Mouse (Mus musculus) embryo, embryonic 9.5 days (tissue): Measurements from ENCODE around the gene 1700056E22Rik.

Experiments used
- DNase-seq: peaks from one replicate; pipeline ENCODE4 v3.0.0-alpha.2; 2017; ENCODE audit errors: extremely low spot score

1700056E22Rik gene

DNA sequence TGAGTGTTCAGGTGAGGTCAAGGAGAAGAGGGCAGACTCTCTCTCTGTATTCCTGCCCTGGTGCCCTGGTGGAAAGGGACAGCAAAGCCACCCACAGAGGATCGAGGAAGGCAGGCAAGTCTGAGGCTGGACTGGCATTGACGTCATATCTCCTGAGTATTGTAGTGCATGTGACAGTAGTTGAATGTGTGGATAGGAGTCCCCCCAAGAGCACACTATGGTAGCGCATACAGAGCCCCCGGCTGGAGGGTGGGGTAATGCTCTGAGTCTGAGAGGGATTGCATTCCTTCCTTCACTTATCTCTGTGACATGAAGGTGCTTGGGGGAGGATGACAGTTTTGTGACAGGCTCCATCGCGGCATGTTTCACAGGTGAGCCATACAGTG is 14.4 kb downstream of the 1700056E22Rik start:
- DNase-seq = no peak

DNA sequence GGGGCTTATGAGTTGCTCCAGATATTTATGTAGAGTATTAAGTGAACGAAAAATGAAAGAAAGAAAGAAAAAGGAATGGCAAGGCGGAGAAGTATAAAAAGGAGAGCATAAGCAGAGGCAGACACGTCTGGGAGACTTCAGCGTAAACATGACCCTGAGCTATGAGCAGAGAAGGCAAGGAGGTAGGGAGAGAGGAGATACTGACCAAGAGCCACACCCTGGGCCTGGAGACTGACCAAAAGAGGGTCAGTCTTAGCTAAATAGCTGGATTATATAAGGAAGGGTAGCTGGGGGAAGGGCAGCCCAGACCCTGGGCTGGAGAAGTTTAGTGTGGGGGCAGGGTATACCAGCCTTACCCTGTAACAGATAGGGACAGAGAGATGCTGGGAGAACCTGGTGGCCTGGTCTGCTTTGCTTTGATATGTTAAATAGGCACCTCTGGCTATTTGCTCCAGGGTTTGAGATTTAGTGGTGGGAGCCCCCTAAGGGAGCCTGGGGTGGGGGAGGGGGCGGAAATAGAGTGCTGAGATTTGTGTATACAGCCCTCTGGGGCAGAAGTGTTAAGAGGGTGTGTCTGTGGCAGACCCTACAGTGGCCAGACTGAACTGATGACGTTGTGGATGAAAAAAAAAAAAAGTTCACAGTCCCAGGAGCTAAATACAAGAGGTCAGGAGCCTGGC is 14.9 kb downstream of the 1700056E22Rik start:
- no peak for DNase-seq

DNA sequence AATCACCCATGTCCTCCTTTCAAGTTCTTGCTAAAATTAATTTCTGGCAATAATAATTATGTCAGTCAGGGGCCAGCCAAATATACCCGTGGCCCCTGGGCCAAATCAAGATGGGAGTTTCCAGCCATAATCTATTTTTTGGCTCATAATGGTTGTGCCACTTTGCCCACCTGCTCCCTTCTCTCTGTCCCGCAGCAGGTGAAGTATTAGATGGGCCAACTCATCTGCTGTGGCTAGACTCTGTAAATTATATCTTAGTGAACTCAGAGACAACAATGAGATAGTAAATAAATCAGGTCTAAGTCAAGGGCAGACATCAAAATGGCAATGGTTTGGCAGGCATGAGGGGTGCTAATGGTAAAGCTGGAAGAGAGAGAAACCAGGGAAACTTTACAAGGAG is 16.5 kb downstream of the 1700056E22Rik start:
- no peak for DNase-seq

DNA sequence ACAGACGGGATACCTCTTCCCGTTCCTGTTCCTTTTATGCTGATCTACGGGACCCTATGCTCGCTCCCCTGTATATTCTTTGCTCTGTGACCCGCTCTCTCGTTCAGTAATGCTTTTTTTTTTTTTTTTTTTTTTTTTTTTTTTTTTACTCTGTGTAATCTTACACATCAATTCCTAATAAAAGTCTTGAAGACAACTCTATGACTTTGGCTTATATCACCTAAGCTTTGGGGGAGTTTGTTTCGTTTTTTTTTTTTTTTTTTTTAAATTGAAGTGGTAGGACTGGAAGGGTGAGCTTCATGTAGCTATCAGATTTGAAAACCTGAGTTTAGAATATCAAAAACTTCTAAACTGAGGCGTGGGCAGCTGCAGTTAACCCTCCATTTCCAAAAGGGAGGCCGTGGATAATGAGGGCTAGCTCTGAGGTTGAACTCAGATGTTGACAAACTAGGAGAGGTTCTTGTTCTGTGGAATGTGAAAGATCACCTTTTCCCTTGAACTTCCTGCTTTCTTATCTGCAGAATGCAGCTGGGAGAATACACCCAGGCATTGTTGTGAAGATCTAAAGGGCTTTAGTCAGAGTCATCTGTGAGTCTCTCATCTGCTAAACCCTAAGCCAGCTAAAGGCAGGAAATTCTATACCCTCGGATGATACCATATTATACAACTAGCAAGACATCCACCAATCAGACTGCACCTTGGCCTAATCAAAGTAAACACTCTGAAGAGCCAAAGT is 17.9 kb downstream of the 1700056E22Rik start:
- DNase-seq = no peak

DNA sequence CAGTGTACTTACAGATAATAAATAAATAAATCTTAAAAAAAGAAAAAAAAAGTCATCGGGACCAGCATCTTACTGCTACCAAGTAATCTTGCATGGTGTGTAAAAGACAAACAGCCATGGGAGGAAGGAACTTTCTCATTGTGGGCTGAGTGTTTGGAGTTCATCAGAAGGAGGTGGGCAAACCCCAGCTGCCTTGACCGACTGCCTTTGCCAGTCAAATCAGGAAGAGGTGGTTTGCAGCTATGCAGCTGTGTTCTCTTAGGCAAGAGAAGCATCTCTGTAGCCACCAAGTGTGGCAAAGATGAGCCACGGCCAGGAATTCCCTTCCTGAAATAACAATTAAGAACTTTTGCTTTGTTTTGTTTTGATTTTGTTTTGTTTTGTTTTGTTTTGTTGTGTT is 20.0 kb downstream of the 1700056E22Rik start:
- no peak for DNase-seq

DNA sequence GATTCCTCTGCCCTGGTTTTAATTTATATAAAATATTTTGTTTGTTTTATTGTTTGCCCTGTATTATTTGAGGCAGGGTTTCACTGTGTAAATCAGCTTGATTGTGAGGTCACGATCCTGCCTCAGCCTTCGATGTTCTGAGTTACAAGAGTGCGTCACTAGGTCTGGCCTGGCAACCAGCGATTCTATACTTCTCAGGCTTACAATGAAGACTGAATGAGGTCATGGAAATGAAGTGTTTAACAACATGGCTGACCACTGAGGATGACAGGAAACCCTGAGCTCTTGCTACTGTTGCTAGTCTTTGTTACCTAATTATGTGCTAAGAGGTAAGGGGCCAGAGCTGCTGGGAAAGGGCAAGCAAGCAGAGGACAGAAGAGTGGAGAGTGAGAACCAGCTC is 21.0 kb downstream of the 1700056E22Rik start, which contains the start of gene Dusp10:
Gene Dusp10, plus strand, starts transcription at position 197 of the 400 bp plus-strand sequence.
- no peak for DNase-seq

DNA sequence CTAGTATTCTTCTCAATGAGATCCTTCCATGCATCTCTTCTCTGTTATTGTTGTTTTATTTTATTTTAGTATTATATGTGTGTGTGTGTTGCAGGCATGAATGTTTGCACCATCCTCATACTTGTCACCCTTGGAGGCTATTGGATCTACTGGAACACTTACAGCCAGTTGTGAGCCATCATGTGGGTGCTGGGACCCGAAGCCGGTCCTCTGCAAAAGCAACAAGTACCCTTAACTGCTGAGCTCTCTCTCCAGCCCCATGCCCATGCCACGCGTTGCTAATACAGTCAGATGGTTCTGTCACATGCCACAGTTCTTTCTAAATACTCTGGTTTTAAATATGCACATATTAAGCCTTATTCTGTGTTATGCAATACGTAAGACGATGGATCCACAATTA is 22.8 kb downstream of the 1700056E22Rik start:
- no peak for DNase-seq

DNA sequence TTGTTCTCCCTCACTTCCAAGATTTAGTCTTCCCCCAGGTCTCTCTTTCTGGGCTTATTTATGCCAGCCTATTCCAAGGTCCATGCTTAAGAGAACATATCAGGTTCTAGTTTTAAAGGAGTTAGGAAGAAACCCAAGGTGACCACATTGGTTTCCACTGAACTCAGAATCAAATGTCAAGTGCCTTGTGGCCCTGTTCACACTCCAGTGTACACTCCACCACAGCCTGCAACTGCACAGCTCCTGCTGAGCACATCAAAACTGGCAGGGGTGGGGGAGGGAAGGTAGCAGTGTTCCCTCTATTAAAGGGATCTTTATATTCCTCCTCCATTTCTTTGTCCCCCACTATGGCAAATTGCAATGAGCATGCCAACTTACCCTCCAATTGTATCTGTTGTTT is 28.0 kb downstream of the 1700056E22Rik start:
- no peak for DNase-seq

DNA sequence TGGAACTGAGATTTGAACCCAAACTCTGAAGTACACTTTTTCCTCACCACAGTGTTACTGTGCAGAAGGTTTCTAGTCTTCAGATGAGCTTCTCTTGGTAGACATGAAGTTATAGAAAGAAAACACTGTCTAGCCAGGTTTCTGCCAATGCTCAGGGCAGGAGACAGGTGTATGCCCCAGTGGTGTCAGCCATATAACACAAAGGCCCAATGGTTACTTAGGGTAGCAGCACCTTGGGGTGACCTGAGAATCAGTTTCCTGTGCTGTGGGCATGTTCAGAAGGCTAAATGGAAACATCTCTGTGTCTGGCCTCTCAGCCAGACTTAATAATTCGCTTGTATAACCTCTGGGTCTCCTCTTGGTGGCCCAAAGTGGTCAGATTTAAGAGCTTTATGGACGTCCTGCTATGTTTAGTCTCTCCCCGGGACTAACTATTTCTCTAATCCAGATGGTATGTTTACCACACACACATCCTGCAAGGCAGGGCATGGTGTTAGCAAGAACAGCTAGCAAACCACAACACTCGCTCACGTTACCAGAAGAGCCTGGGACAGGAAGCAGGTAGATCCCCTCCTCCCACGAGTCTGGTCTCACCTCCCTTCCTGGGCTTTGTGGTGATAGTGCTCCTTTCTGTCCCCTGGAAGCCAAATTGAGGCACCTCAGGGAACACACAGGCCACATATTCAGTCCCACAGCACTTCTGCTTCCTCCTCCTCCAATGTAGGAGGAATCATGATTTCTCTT is 28.6 kb downstream of the 1700056E22Rik start:
- no peak for DNase-seq

DNA sequence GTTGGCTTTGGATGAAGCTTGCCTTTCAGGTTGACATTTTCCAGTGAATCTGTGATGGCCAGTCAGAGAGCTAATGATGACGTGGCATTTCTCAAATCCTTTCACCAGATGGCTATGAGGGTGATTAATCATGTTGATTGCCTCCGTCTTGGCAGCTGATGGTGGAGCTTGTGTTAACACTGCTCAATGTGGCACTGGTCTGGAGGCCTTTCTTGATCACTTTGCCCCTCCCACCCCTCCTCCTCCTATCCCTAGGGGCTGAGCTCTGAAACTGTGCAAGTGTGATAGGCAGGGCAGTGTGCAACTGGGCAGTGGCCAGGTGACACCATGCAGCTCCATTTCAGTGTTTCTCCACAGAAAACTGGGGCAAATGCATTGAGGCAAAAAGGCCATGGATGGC is 29.8 kb downstream of the 1700056E22Rik start:
- peak; percentile 17 for DNase-seq

DNA sequence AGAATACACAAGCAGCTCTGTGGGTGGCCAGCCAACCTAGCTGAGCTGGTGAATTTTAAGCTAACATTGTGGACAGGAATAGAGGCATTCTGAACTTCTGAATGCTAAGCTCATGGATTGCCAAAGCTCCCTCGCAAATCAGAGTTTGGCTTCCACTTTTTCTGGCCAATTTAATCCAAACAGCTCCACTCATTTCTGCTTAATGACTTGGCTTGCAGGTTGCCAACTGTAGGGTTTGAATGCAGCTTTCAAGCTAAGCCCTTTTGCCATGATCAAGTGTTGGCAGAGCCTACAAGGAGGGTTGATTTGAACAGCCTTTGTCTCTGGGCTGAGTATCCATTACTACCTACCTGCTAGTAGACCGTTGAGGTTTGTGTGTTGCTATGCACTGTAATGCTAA is 31.6 kb downstream of the 1700056E22Rik start:
- no peak for DNase-seq

DNA sequence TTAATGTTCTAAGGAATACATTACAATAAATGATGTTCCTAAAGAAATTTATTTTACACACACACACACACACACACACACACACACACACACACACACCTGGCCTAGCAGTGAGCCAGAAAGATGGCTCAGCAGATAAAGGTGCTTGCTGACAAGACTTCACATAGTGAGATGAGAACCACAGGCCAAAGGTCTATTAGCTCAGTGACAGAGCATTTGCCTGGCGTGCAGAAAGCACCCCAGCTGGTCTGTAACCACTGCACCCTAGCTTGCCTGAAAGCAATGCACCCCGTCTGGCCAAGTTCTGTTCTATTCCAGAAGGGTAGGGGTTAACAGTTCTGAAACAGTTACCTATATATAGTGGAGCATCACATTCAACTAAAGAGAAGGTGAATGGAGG is 36.9 kb downstream of the 1700056E22Rik start:
- DNase-seq = no peak

DNA sequence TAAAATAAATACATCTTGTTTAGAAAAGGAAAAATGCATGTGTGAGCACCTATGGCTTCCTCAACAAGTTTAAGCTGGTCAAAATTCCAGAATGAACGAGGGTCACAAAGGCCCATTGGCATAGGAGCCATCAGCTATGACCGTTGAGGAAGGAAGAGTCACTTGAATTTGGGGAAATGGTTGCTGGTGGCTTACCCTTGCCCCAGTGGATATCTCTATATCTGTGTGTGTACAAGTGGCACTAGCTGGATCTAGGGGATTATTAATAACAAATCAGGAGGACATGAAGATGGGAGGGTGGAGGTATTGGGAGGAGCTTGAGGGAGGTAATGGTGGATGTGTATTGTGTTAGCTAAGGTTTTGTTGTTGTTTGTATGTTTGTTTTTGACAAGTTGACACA is 42.2 kb downstream of the 1700056E22Rik start:
- no peak for DNase-seq

DNA sequence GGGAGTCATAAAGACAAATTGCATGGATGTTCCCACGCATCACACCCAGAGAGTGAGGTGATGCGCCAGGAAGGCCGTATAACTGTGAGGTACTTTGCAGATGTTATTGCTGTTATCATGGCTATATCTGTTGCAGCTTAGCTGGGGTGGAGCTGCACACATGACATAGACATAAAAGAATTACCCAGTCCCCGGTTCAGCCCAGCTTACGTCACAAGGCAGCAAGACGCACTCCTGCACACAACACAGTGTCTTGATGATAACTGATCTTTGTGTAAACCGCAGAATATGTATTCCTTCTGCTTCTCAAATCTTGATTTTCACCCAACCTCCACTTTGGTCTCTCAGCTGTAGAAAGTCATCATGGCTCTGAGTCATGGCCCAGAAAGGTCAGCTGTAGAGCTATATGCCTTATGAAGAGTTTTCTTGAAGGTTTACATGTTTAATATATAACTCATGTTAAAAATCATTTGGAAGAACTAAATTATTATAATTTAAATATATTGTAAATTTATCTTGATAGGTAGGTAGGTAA is 46.3 kb downstream of the 1700056E22Rik start:
- DNase-seq = no peak
